Mouse (Mus musculus) CH12.LX (cell line): ENCODE data around the gene Cabp5. TPM values are rescaled to one million over a fixed set of nuclear protein-coding genes. Genes with fewer than 3 reads are reported as not detected.

Experiments
- DNase-seq: peaks from one replicate; pipeline ENCODE4 v3.0.0-alpha.2; 2013; ENCODE audit errors: extremely low read depth
- H3K27ac ChIP-seq: 2 replicates; pipeline ENCODE4 v1.5.1; 2012; ENCODE audit warnings: low read depth, mild to moderate bottlenecking, control low read depth, moderate library complexity; ENCODE audit not compliant: insufficient read depth
- H3K27me3 ChIP-seq: replicated peaks from 2 replicates; pipeline ENCODE3; 2012; ENCODE audit warnings: inconsistent platforms
- H3K36me3 ChIP-seq, 2 experiments: replicated peaks in 1 of 2; 2 replicates each; pipeline versions ENCODE3 to v1.6.1; 2012; ENCODE audit warnings: inconsistent platforms in 1 of 2, low read length in 1 of 2, mild to moderate bottlenecking in 1 of 2, mixed read lengths in 1 of 2, moderate library complexity in 1 of 2; ENCODE audit not compliant: control insufficient read depth in 1 of 2, insufficient read depth in 1 of 2
- H3K4me1 ChIP-seq, 2 experiments: 2 replicates each; pipeline ENCODE4 v1.6.1; 2012; ENCODE audit warnings: inconsistent platforms in 1 of 2, moderate library complexity in 1 of 2; ENCODE audit not compliant: insufficient read depth in 2 of 2, control insufficient read depth in 1 of 2
- H3K4me2 ChIP-seq: 2 replicates; pipeline ENCODE4 v1.6.1; 2012; ENCODE audit warnings: low read depth, mild to moderate bottlenecking, control low read depth; ENCODE audit not compliant: poor library complexity, insufficient read depth, severe bottlenecking
- H3K4me3 ChIP-seq, 3 experiments: fragments of 150-350 bp in 1 of 3; sonication (generic) in 1 of 3; replicated peaks in 1 of 3; 2 replicates each; pipeline versions ENCODE3 to v1.5.1; 2011 to 2012; ENCODE audit warnings: low read depth in 2 of 3, low read length in 2 of 3, mild to moderate bottlenecking in 2 of 3, moderate library complexity in 2 of 3, control low read depth in 1 of 3, improper control_type of control experiment in 1 of 3, inconsistent platforms in 1 of 3, mixed read lengths in 1 of 3; ENCODE audit not compliant: poor library complexity in 1 of 3
- H3K79me2 ChIP-seq: replicated peaks from 2 replicates; pipeline ENCODE4 v1.6.1; 2012; ENCODE audit warnings: mild to moderate bottlenecking, moderate library complexity; ENCODE audit not compliant: control insufficient read depth, poor library complexity, insufficient read depth, severe bottlenecking; ENCODE audit errors: extremely low read depth
- H3K9ac ChIP-seq: 2 replicates; pipeline ENCODE4 v1.6.1; 2012; ENCODE audit warnings: low read depth, mild to moderate bottlenecking, control low read depth, moderate library complexity; ENCODE audit not compliant: insufficient read depth
- H3K9me3 ChIP-seq: replicated peaks from 2 replicates; pipeline ENCODE3; 2012; ENCODE audit warnings: low read length, inconsistent platforms, mixed read lengths
- BHLHE40 ChIP-seq: IDR thresholded peaks from 2 replicates; pipeline ENCODE4 v1.6.1; 2011; ENCODE audit warnings: mild to moderate bottlenecking, low read depth, low read length, improper control_type of control experiment
- CHD2 ChIP-seq: IDR thresholded peaks from 2 replicates; pipeline ENCODE4 v1.6.1; 2011; ENCODE audit warnings: low read length, improper control_type of control experiment
- CTCF ChIP-seq, 2 experiments: IDR thresholded peaks in 1 of 2; conservative IDR thresholded peaks in 1 of 2; 2 replicates each; pipeline ENCODE4 v1.5.1; 2011 to 2012; ENCODE audit warnings: low read depth in 2 of 2, low read length in 2 of 2, improper control_type of control experiment in 1 of 2, inconsistent platforms in 1 of 2, mild to moderate bottlenecking in 1 of 2, moderate library complexity in 1 of 2
- E2F4 ChIP-seq: IDR thresholded peaks from 2 replicates; pipeline ENCODE4 v1.6.1; 2011; ENCODE audit warnings: low read depth, low read length, improper control_type of control experiment; ENCODE audit not compliant: insufficient replicate concordance
- ETS1 ChIP-seq: conservative IDR thresholded peaks from 2 replicates; pipeline ENCODE4 v1.6.1; 2012; ENCODE audit warnings: low read depth, mild to moderate bottlenecking, inconsistent platforms, low read length, improper control_type of control experiment, moderate library complexity
- GABPA ChIP-seq: IDR thresholded peaks from 2 replicates; pipeline ENCODE4 v1.6.1; 2012; ENCODE audit warnings: low read depth, low read length, improper control_type of control experiment, inconsistent platforms; ENCODE audit not compliant: insufficient replicate concordance
- HCFC1 ChIP-seq: IDR thresholded peaks from 2 replicates; pipeline ENCODE4 v1.6.1; 2012; ENCODE audit warnings: low read depth, mild to moderate bottlenecking, inconsistent platforms, low read length, improper control_type of control experiment
- IRF4 ChIP-seq: IDR thresholded peaks from 2 replicates; pipeline ENCODE4 v1.6.1; 2014; ENCODE audit warnings: low read depth, mild to moderate bottlenecking, inconsistent platforms, low read length, improper control_type of control experiment
- JUND ChIP-seq: conservative IDR thresholded peaks from 2 replicates; pipeline ENCODE4 v1.6.1; 2011; ENCODE audit warnings: low read depth, low read length, improper control_type of control experiment
- MAZ ChIP-seq: IDR thresholded peaks from 2 replicates; pipeline ENCODE4 v1.6.1; 2012; ENCODE audit warnings: low read depth, mild to moderate bottlenecking, inconsistent platforms, low read length, improper control_type of control experiment, moderate library complexity
- MXI1 ChIP-seq: IDR thresholded peaks from 2 replicates; pipeline ENCODE4 v1.6.1; 2011; ENCODE audit warnings: mild to moderate bottlenecking, low read depth, low read length, improper control_type of control experiment
- NELFE ChIP-seq: IDR thresholded peaks from 2 replicates; pipeline ENCODE4 v1.6.1; 2011; ENCODE audit warnings: low read depth, low read length, improper control_type of control experiment
- POLR2A ChIP-seq: IDR thresholded peaks from 2 replicates; pipeline ENCODE4 v1.6.1; 2011; ENCODE audit warnings: low read depth, mild to moderate bottlenecking, improper control_type of control experiment, low read length
- RAD21 ChIP-seq: IDR thresholded peaks from 2 replicates; pipeline ENCODE4 v1.6.1; 2011; ENCODE audit warnings: low read depth, mild to moderate bottlenecking, low read length, improper control_type of control experiment, moderate library complexity
- RCOR1 ChIP-seq: conservative IDR thresholded peaks from 2 replicates; pipeline ENCODE4 v1.6.1; 2012; ENCODE audit warnings: low read depth, mild to moderate bottlenecking, inconsistent platforms, low read length, improper control_type of control experiment
- SIN3A ChIP-seq: IDR thresholded peaks from 2 replicates; pipeline ENCODE4 v1.6.1; 2012; ENCODE audit warnings: low read length, improper control_type of control experiment, inconsistent platforms
- TBP ChIP-seq: conservative IDR thresholded peaks from 2 replicates; pipeline ENCODE4 v1.6.1; 2011; ENCODE audit warnings: low read depth, low read length, improper control_type of control experiment
- ZC3H11A ChIP-seq: IDR thresholded peaks from 2 replicates; pipeline ENCODE4 v1.6.1; 2012; ENCODE audit warnings: low read depth, mild to moderate bottlenecking, inconsistent platforms, low read length, improper control_type of control experiment
- ZMIZ1 ChIP-seq: IDR thresholded peaks from 2 replicates; pipeline ENCODE4 v1.6.1; 2012; ENCODE audit warnings: low read depth, mild to moderate bottlenecking, inconsistent platforms, low read length, improper control_type of control experiment
- dilution Hi-C: fragments of 300-500 bp; cut with MboI; formaldehyde crosslinking; loops from 2 replicates; pipeline ENCODE4 v1.14.3; 2020; ENCODE audit warnings: low sequenced_read_pairs; ENCODE audit not compliant: extremely low pct_unique_long_range_greater_than_20kb, extremely low pct_ligation_motif_present
- in situ Hi-C: fragments of 300-500 bp; cut with MboI; formaldehyde crosslinking; loops from 3 replicates; pipeline ENCODE4 v1.14.3; 2019; ENCODE audit warnings: low sequenced_read_pairs, low pct_ligation_motif_present, low pct_unique_long_range_greater_than_20kb, mixed read lengths
- polyA plus RNA-seq: library from polyadenylated mRNA; unstranded; fragments of >175 nt; gene quantifications from 2 replicates; pipeline ENCODE4 v1.2.1, GENCODE M21; 2012; ENCODE audit warnings: low read depth; ENCODE audit not compliant: insufficient read length
- total RNA-seq, 2 experiments: library from RNA; depleted of rRNA; stranded (reverse); fragments of 300-350 nt in 1 of 2; fragments of >200 nt in 1 of 2; gene quantifications; 2 replicates each; pipeline ENCODE4 v1.2.3; 2012 to 2014

The Cabp5 gene
- total RNA-seq (2012; rRNA removed) (not detected in 2 replicates), total RNA-seq (2014; rRNA removed) (not detected in 2 replicates), polyA plus RNA-seq (not detected in 2 replicates)

DNA sequence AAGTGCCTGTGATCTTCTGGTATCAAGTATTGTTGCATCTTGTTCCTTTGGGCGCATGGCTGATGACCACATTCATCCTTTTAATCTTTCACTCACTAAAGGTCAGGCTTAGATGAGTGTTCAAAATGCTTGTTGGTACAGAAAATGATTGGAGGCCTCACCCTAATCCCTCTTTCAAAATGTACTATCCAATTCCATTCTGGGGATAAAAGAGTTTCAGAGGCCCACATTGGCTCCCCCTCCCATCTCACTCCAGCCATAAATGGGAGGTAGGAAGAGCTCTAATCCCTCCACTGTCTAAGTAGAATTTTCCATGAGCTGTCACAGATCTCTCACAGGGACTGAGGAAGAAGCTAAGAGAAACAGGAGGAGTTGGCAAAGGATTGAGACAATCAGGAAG lies at the start of gene Cabp5:
Gene Cabp5 (plus strand): TSS at position 301 of the 400 bp plus-strand sequence.
- H3K4me1 ChIP-seq: no peaks in the 10 kb centered on the region
- TF ChIP-seq E2F4 (no peak), SIN3A (no peak), GABPA (no peak), ZC3H11A (no peak), BHLHE40 (no peak)
- no peaks in the 10 kb centered on the region for H3K27me3 ChIP-seq
- no peak for DNase-seq
- H3K4me2 ChIP-seq: no peak within 1 kb of the TSS
- H3K9me3 ChIP-seq: no peaks in the 10 kb centered on the region
- in situ Hi-C loops: no loop called here
- H3K79me2 ChIP-seq: no peaks in the 10 kb centered on the region
- H3K27ac ChIP-seq: no peak within 1 kb of the TSS
- no peak within 1 kb of the TSS for H3K9ac ChIP-seq
- dilution Hi-C loops: no loop called here
- H3K36me3 ChIP-seq: no peaks in the 10 kb centered on the region
- H3K4me3 ChIP-seq: no peak within 1 kb of the TSS

- Histone ChIP-seq H3K9me3 (peaks cover 4% of the 10 kb centered on the region), H3K27ac (no peak overlapping the region), H3K4me3 (no peak overlapping the region), H3K4me1 (no peaks in the 10 kb centered on the region)
- no peak for DNase-seq
- TF ChIP-seq POLR2A (no peak), MXI1 (no peak), JUND (no peak), NELFE (no peak), RCOR1 (no peak), CHD2 (no peak), IRF4 (no peak), RAD21 (no peak), ZC3H11A (no peak), MAZ (no peak), ZMIZ1 (no peak), ETS1 (no peak), BHLHE40 (no peak), HCFC1 (no peak), TBP (no peak), CTCF (conservative IDR thresholded peaks at IDR 0.05 in 1 of 2, IDR thresholded peaks at IDR 0.05 in 1 of 2; ENCODE audit: low read depth in 2 of 2, low read length in 2 of 2) (no peak)
- TF ChIP-seq, all 38 proteins: peak for 0
- H3K36me3 ChIP-seq: peaks cover 22 to 48% of the 10 kb centered on the region in 2 experiments
- H3K4me2 ChIP-seq: no peak overlapping the region
- in situ Hi-C loops (no loop called here), dilution Hi-C loops (no loop called here)
- H3K9ac ChIP-seq: no peak overlapping the region
- H3K27me3 ChIP-seq: no peaks in the 10 kb centered on the region
- no peaks in the 10 kb centered on the region for H3K79me2 ChIP-seq
Measured at GRCm38 (mm10) chr7:13355943-13356342, 42.0 kb upstream of the Cabp5 start.
